Mouse (Mus musculus) left cerebral cortex, adult 6 months (tissue): ENCODE measurements around the gene Isyna1. TPM values are rescaled to one million over a fixed set of nuclear protein-coding genes. Genes with fewer than 3 reads are reported as not detected.

Experiments used
- long read RNA-seq, 2 experiments: library from polyadenylated mRNA; unstranded; transcript quantifications; one replicate each; pipeline ENCODE4 v2.0.0; 2019 to 2020
- polyA plus RNA-seq: library from polyadenylated mRNA; unstranded; fragments of <200 nt; fragmentation: Nextera tagmentation; gene quantifications from 2 replicates; pipeline ENCODE4 v1.2.3, GENCODE M21; 2021

Isyna1 gene
- 36.5 and 38.4 TPM in 2 replicates for polyA plus RNA-seq
- long read RNA-seq, experiment 1, transcript Isyna1-206 (10 exons, 1,916 nt) = minor isoform, 25 of 186 reads
- long read RNA-seq, experiment 1, transcript Isyna1-201 (11 exons, 1,836 nt) = major isoform, 124 of 186 reads
- long read RNA-seq, experiment 1, partial matches to known transcripts = 13 of 186 reads
- long read RNA-seq, experiment 1, other reads (novel, unspliced or antisense) = 23 of 186 reads
- long read RNA-seq, experiment 2, transcript Isyna1-201 (11 exons, 1,836 nt) = major isoform, 31 of 55 reads
- long read RNA-seq, experiment 2, partial matches to known transcripts = 17 of 55 reads
- long read RNA-seq, experiment 2, other reads (novel, unspliced or antisense) = 5 of 55 reads

GRCm38 (mm10) chr8:70593961-70594609 is at the start of gene Isyna1:
Gene Isyna1 (plus strand): TSS chr8:70594373.

GRCm38 (mm10) chr8:70608749-70609367 is 14.7 kb downstream of the Isyna1 start, which contains the start of gene Ssbp4:
Gene Ssbp4 (minus strand): TSS chr8:70608872.

GRCm38 (mm10) chr8:70615894-70616293 is 21.7 kb downstream of the Isyna1 start, which contains the start of gene Lrrc25:
Gene Lrrc25 (plus strand): TSS chr8:70616155.

GRCm38 (mm10) chr8:70632346-70632892 is 38.2 kb downstream of the Isyna1 start, which contains the start of gene Gdf15:
Gene Gdf15 (minus strand): TSS chr8:70632456.

Other genes starting within 250 kb of the Isyna1 start
- 4.3 and 7.7 TPM in 2 replicates for gene Upf1, start 241.1 kb upstream of the Isyna1 start, polyA plus RNA-seq
- gene Comp, start 220.8 kb upstream of the Isyna1 start, polyA plus RNA-seq = 0.23 and 0.41 TPM in 2 replicates
- gene Crtc1, start 154.8 kb upstream of the Isyna1 start, polyA plus RNA-seq = 53.2 and 75.6 TPM in 2 replicates
- gene Klhl26, start 117.4 kb upstream of the Isyna1 start, polyA plus RNA-seq = 30.8 and 37.7 TPM in 2 replicates
- gene Tmem59l, start 107.0 kb upstream of the Isyna1 start, polyA plus RNA-seq = 550 and 567 TPM in 2 replicates
- 0.81 and 2.0 TPM in 2 replicates for gene Crlf1, start 101.2 kb upstream of the Isyna1 start, polyA plus RNA-seq
- gene Rex1bd, start 87.6 kb upstream of the Isyna1 start, polyA plus RNA-seq = 347 and 396 TPM in 2 replicates
- gene Uba52, start 83.6 kb upstream of the Isyna1 start, polyA plus RNA-seq = 3,921 and 4,944 TPM in 2 replicates
- gene Fkbp8, start 66.6 kb upstream of the Isyna1 start, polyA plus RNA-seq = 287 and 603 TPM in 2 replicates
- gene Kxd1, start 66.4 kb upstream of the Isyna1 start, polyA plus RNA-seq = 73.8 and 77.6 TPM in 2 replicates
- gene Ell, start 54.9 kb upstream of the Isyna1 start, polyA plus RNA-seq = 3.9 and 9.1 TPM in 2 replicates
- gene Ssbp4, start 14.5 kb downstream of the Isyna1 start, polyA plus RNA-seq = 88.8 and 293 TPM in 2 replicates
- 0.72 and 1.7 TPM in 2 replicates for gene Lrrc25, start 21.8 kb downstream of the Isyna1 start, polyA plus RNA-seq
- 0.23 TPM in 1 of 2 replicates, not detected in the other for gene Gdf15, start 38.1 kb downstream of the Isyna1 start, polyA plus RNA-seq
- 11.0 and 11.5 TPM in 2 replicates for gene Pgpep1, start 66.0 kb downstream of the Isyna1 start, polyA plus RNA-seq
- gene Lsm4, start 78.9 kb downstream of the Isyna1 start, polyA plus RNA-seq = 222 and 248 TPM in 2 replicates
- 5.3 and 148 TPM in 2 replicates for gene Jund, start 104.6 kb downstream of the Isyna1 start, polyA plus RNA-seq
- 0.03 TPM in 1 of 2 replicates, not detected in the other for gene Iqcn, start 109.1 kb downstream of the Isyna1 start, polyA plus RNA-seq
- gene Gm3336, start 124.2 kb downstream of the Isyna1 start, polyA plus RNA-seq = 0.19 and 0.25 TPM in 2 replicates
- gene Pde4c, start 129.3 kb downstream of the Isyna1 start, polyA plus RNA-seq = 0.18 and 0.60 TPM in 2 replicates
- gene Rab3a, start 160.3 kb downstream of the Isyna1 start, polyA plus RNA-seq = 895 and 1,300 TPM in 2 replicates
- gene Mpv17l2, start 166.6 kb downstream of the Isyna1 start, polyA plus RNA-seq = 100 and 108 TPM in 2 replicates
- 82.0 and 99.2 TPM in 2 replicates for gene Pik3r2, start 182.3 kb downstream of the Isyna1 start, polyA plus RNA-seq
- gene Mast3, start 210.7 kb downstream of the Isyna1 start, polyA plus RNA-seq = 66.9 and 129 TPM in 2 replicates
- gene Il12rb1, start 214.1 kb downstream of the Isyna1 start, polyA plus RNA-seq = 0.14 and 0.27 TPM in 2 replicates
- 9.4 and 9.7 TPM in 2 replicates for gene Arrdc2, start 245.3 kb downstream of the Isyna1 start, polyA plus RNA-seq